Mouse (Mus musculus) liver, embryonic 11.5 days (tissue): ENCODE measurements around the gene Ap1s2. TPM values are rescaled to one million over a fixed set of nuclear protein-coding genes. Genes with fewer than 3 reads are reported as not detected.
A peak's percentile ranks its signal among the peaks of the same experiment; 100 is the strongest.

Experiments
- ATAC-seq: fragments of 200-750 bp; cut with Nextera tagmentation; replicated peaks from 2 replicates; pipeline ENCODE4 v1.8.0; 2017; ENCODE audit warnings: moderate number of reproducible peaks, mild to moderate bottlenecking, moderate TSS enrichment, moderate library complexity; ENCODE audit not compliant: low FRiP score
- DNase-seq: peaks from one replicate; pipeline ENCODE4 v3.0.0-alpha.2; 2017; ENCODE audit warnings: low spot score
- H3K27ac ChIP-seq: fragments of 300-500 bp; sonication (generic); 2 replicates; pipeline ENCODE4 v1.5.1; 2014; ENCODE audit warnings: mild to moderate bottlenecking, low read depth, low read length, control low read depth
- H3K27me3 ChIP-seq: fragments of 300-500 bp; sonication (generic); replicated peaks from 2 replicates; pipeline ENCODE4 v1.6.1; 2014; ENCODE audit warnings: low read length, mixed read lengths; ENCODE audit not compliant: control insufficient read depth, insufficient read depth
- H3K36me3 ChIP-seq: fragments of 300-500 bp; sonication (generic); 2 replicates; pipeline ENCODE4 v1.6.1; 2014; ENCODE audit warnings: mild to moderate bottlenecking, low read length, moderate library complexity, mixed read lengths; ENCODE audit not compliant: control insufficient read depth, insufficient read depth
- H3K4me1 ChIP-seq: fragments of 300-500 bp; sonication (generic); replicated peaks from 2 replicates; pipeline ENCODE4 v1.6.1; 2014; ENCODE audit warnings: low read length, mixed read lengths; ENCODE audit not compliant: control insufficient read depth, insufficient read depth
- H3K4me2 ChIP-seq: fragments of 300-500 bp; sonication (generic); 2 replicates; pipeline ENCODE4 v1.6.1; 2014; ENCODE audit warnings: mild to moderate bottlenecking, control low read depth, moderate library complexity
- H3K4me3 ChIP-seq: fragments of 300-500 bp; sonication (generic); 2 replicates; pipeline ENCODE4 v1.5.1; 2014; ENCODE audit warnings: low read depth, low read length, control low read depth
- H3K9ac ChIP-seq: fragments of 300-500 bp; sonication (generic); 2 replicates; pipeline ENCODE4 v1.6.1; 2014; ENCODE audit warnings: low read depth, low read length, control low read depth
- H3K9me3 ChIP-seq: fragments of 300-500 bp; sonication (generic); 2 replicates; pipeline ENCODE4 v1.6.1; 2016; ENCODE audit warnings: low read length, inconsistent platforms, mixed read lengths; ENCODE audit not compliant: control insufficient read depth
- WGBS: fragments of 180-500 bp; shearing (Covaris S2); extraction: QIAGEN DNeasy Blood & Tissue Kit; methylation state at CpG from one replicate; pipeline ENCODE4 v1.1.7; 2014; 5-methylcytosine and 5-hydroxymethylcytosine counted together
- polyA plus RNA-seq: library from polyadenylated mRNA; unstranded; fragments of >200 nt; fragmentation: Nextera tagmentation; extraction: Ambion mirVana; gene quantifications from 2 replicates; pipeline ENCODE4 v1.2.1, GENCODE M21; 2014

Ap1s2 gene
- polyA plus RNA-seq, 1 experiment from 2014 or later: 8.5 TPM

DNA sequence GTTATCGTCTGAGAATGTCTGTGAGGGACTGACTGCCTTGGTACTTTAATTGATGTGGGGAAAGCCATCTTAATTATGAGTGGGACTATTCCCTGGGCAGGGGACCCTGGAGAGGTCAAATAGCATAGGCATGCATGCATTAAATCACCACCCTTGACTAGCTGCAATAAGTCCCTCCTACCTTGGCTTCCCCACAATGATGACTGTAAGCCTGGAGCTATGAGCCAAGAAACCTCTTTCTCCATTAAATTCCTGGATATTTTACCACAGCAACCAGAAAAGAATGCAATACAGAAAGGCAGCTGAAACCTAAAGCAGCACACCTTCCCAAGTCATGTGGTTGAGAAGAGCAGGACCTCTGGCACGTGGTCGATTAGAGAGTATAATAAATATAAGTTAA, 35.6 kb downstream of the Ap1s2 start:
- ATAC-seq: no peak
- H3K27me3 ChIP-seq: no peaks in the 10 kb centered on the region
- H3K9ac ChIP-seq: no peak overlapping the region
- DNase-seq: no peak
- H3K36me3 ChIP-seq: peaks cover 2% of the 10 kb centered on the region
- no peak overlapping the region for H3K27ac ChIP-seq
- H3K4me1 ChIP-seq: no peaks in the 10 kb centered on the region
- no peak overlapping the region for H3K4me2 ChIP-seq
- H3K9me3 ChIP-seq: no peaks in the 10 kb centered on the region
- H3K4me3 ChIP-seq: no peak overlapping the region
- WGBS: 83% methylated on average over 3 of the region's 3 CpGs

DNA sequence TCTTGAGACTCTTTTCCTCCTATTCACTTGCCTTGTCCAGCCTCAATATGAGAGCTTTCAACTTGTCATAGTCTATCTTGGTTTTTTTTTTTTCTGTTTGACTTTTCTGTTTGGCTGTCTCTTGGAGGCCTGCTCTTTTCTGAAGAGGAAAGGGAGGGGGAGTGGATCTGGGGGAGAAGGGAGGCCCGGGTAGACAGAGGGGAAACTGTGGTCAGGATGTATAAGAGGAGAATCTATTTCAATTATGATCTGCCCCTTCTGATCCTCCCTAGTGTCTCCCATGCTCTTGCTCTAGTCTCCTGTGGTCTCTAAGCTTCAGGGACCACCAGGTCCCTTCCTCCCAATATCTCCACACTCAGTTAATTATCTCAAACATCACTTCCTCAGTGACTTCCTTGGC, 42.8 kb downstream of the Ap1s2 start:
- WGBS: 45% methylated on average over 1 of the region's 1 CpGs
- Histone ChIP-seq H3K9me3 (no peaks in the 10 kb centered on the region), H3K27ac (no peak overlapping the region), H3K27me3 (no peaks in the 10 kb centered on the region), H3K4me3 (no peak overlapping the region), H3K36me3 (no peaks in the 10 kb centered on the region; the same call in none of the 2 replicates), H3K4me2 (no peak overlapping the region), H3K4me1 (no peaks in the 10 kb centered on the region), H3K9ac (no peak overlapping the region)
- ATAC-seq (no peak), DNase-seq (no peak)

DNA sequence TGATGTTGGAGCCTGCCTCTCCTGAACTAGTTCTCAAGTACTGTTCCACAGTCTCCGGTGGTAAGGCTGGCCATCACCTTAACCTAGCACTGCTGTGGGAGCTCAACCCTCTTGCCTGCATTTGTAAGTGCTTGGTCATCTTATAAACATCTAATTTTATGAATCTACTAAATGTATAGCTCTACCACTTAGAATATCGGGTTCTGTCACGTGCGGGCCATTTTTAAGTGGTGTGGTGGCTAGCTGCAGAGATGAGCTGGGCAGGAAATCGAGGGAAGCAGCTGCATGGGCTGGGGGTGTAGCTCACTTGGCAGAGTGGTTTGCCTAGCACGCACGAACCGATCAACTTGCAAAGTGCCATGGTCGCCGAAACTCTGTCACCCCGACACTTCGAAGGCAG, 48.6 kb downstream of the Ap1s2 start:
- 31% methylated on average over 12 of the region's 12 CpGs for WGBS
- peak overlapping the region; percentile 78 for H3K9ac ChIP-seq
- H3K4me1 ChIP-seq: no peaks in the 10 kb centered on the region
- H3K36me3 ChIP-seq: no peaks in the 10 kb centered on the region; the same call in 1 of the 2 replicates
- DNase-seq: no peak
- peak; percentile 9; the same call in 1 of the 2 replicates for ATAC-seq
- H3K27me3 ChIP-seq: no peaks in the 10 kb centered on the region
- H3K9me3 ChIP-seq: no peaks in the 10 kb centered on the region
- peak overlapping the region; percentile 97 for H3K27ac ChIP-seq
- peak overlapping the region; percentile 70 for H3K4me3 ChIP-seq
- H3K4me2 ChIP-seq: peak overlapping the region; percentile 76

DNA sequence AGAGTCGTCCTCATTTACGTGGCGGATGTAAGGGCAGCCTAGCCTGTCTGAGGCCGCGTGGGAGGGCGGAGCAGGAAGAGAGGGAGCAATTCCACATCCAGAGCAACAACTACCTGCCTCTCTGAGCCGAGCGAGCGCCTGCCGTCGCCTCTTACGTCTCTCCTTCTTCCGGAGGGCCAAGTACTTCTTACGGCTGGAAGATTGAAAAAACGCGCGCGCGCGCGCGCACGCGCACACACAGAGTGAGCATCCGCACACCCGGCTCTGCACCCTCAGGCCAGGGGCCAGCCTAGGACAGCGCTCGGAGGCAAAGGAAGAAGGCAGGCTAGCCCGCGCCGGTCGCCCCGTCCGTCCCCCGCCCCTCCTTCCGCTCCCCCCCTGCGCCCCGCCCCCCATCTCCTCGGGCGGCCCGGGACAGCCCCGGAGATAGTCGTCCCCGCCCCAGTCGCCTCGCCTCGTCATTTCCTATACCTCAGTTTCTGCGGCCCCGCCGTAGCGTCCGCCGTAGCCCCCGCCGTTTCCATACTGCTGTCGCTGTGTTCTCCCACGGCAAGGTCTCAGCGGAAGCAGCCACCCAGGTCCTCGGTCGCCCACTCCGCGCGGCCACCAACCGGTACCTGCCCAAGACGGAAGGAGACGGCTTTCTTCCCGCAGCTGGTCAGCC, 49.1 kb downstream of the Ap1s2 start:
- peak; percentile 67 for DNase-seq
- Histone ChIP-seq H3K4me1 (no peaks in the 10 kb centered on the region), H3K36me3 (no peaks in the 10 kb centered on the region; the same call in 1 of the 2 replicates), H3K4me2 (peak overlapping the region; percentile 76), H3K4me3 (peak overlapping the region; percentile 70), H3K9ac (peak overlapping the region; percentile 78), H3K9me3 (no peaks in the 10 kb centered on the region), H3K27ac (peak overlapping the region; percentile 97), H3K27me3 (no peaks in the 10 kb centered on the region)
- peak; percentile 92 for ATAC-seq
- WGBS: 16% methylated on average over 53 of the region's 67 CpGs

DNA sequence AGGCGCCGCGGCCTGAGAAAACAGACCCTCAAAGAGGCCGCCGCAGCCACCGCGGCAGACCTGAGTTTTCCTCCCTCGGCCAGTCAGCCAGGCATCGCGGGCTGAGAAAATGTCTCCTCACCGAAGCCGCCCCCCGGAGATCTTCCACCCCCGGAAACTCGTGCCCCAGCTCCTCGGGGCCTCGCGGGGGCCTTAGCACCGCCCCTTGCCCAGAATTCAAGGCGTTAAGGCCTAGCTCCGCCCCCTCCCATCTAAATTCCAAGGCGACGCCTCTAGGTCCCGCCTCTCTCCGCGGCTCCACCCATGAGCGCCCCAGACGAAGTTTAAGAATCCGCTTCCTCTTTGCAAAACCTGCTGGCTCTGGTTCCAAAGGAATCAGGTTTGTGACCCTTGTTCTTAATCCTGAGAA, 49.7 kb downstream of the Ap1s2 start, which contains the start of gene Zrsr2:
Zrsr2 (minus strand) TSS at position 195 of the 409 bp plus-strand sequence.
- ATAC-seq (peak; percentile 90), DNase-seq (no peak)
- peak within 1 kb of the TSS; percentile 97 for H3K27ac ChIP-seq
- H3K4me2 ChIP-seq: peak within 1 kb of the TSS; percentile 76
- 10% methylated on average over 29 of the region's 29 CpGs for WGBS
- H3K4me1 ChIP-seq: no peaks in the 10 kb centered on the region
- H3K9ac ChIP-seq: peak within 1 kb of the TSS; percentile 78
- H3K9me3 ChIP-seq: no peaks in the 10 kb centered on the region
- H3K4me3 ChIP-seq: peak within 1 kb of the TSS; percentile 70
- no peaks in the 10 kb centered on the region; the same call in 1 of the 2 replicates for H3K36me3 ChIP-seq
- no peaks in the 10 kb centered on the region for H3K27me3 ChIP-seq

DNA sequence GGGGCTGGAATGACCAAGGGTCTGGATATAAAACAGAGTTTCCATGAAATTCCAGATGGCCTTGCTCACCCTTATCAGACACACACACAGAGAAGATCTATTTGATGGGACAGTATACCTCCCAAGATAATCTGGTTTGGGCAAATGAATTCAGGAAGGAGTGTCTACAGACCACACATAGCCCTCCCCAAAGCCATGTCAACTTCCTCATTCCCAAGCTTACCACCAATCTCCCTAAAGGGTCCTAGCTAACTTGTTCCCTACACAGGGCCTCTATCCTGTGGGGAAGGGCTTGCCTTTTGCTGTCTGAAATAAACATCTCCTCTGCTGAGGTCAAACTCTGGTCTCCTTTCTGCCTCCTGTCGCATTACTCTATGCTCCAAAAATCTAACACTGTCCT, 72.3 kb downstream of the Ap1s2 start:
- no peak for ATAC-seq
- no peaks in the 10 kb centered on the region for H3K36me3 ChIP-seq
- DNase-seq: no peak
- no peaks in the 10 kb centered on the region for H3K4me1 ChIP-seq
- no peaks in the 10 kb centered on the region for H3K27me3 ChIP-seq
- 85% methylated on average over 1 of the region's 1 CpGs for WGBS
- H3K9me3 ChIP-seq: no peaks in the 10 kb centered on the region
- no peak overlapping the region for H3K4me2 ChIP-seq
- H3K4me3 ChIP-seq: no peak overlapping the region
- no peak overlapping the region for H3K9ac ChIP-seq
- H3K27ac ChIP-seq: no peak overlapping the region

DNA sequence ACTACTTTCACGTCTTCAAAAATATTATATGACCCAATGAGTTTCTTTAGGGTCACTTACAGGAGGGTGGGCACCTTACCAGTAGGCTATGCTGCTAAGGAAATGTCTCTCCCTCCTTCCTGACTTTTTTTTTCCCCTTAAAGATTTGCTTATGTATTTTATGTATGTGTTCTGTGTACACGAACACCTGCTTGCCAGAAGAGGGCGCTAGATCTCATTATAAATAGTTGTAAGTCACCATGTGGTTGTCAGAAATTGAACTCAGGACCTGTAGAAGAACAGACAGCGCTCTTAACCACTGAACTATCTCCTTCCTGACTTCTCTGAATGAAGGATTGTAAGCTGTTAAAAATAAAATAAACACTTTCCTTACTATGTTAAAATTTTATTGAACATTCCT, 72.7 kb downstream of the Ap1s2 start:
- no peak overlapping the region for H3K4me3 ChIP-seq
- H3K4me2 ChIP-seq: no peak overlapping the region
- H3K4me1 ChIP-seq: no peaks in the 10 kb centered on the region
- H3K27ac ChIP-seq: no peak overlapping the region
- H3K9ac ChIP-seq: no peak overlapping the region
- H3K36me3 ChIP-seq: no peaks in the 10 kb centered on the region
- no peak for DNase-seq
- no peaks in the 10 kb centered on the region for H3K27me3 ChIP-seq
- no peaks in the 10 kb centered on the region for H3K9me3 ChIP-seq
- no peak for ATAC-seq
- 47% methylated on average over 4 of the region's 4 CpGs for WGBS

DNA sequence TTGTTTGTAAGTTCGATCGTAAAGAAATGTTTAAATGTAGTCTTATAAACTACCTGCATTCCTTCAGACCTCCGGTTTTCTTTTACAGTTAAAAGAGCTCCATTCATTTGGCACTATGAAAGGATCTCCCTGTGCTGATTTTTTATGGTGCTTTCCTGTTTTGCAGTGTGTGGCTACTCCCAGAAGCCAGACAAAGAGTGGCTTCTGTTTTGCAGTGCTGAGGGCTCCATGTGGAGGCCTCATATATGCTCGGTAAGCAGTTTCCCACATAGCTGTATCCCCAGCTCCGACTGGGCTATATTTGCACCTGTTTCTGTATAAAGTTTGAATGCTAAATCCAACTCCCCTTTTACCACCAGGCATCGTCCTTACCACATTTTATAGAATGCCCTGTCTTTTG, 73.3 kb downstream of the Ap1s2 start:
- 84% methylated on average over 6 of the region's 6 CpGs for WGBS
- no peak overlapping the region for H3K4me3 ChIP-seq

More for the DNA sequence above, 73.3 kb downstream of the Ap1s2 start:
- no peak for DNase-seq
- H3K27ac ChIP-seq: no peak overlapping the region
- ATAC-seq: no peak
- no peak overlapping the region for H3K9ac ChIP-seq
- no peaks in the 10 kb centered on the region for H3K9me3 ChIP-seq
- H3K4me1 ChIP-seq: no peaks in the 10 kb centered on the region
- no peaks in the 10 kb centered on the region for H3K36me3 ChIP-seq
- H3K27me3 ChIP-seq: no peaks in the 10 kb centered on the region
- no peak overlapping the region for H3K4me2 ChIP-seq
